ENCODE assay signal across 39 mouse cellular contexts in genomic region chr16:16849196-16849595, GRCm38 (mm10). TPM values are rescaled to one million over a fixed set of nuclear protein-coding genes. Genes with fewer than 3 reads are reported as not detected.
DNase-seq lines count a peak whose midpoint lies in the region; ATAC-seq and TF ChIP-seq lines count a peak whose summit lies in the region.
"Had no signal": no experiment of that assay in that cellular context is flagged by ENCODE, and none has a peak within 500 bp of the region (broad histone marks: within the 10 kb centered on the region; RNA-seq: fewer than 3 reads in every experiment).

No protein-coding gene starts in this region.

- no peak overlapping the region for H3K4me3 ChIP-seq in kidney, postnatal 0 days (replicated peaks; ENCODE audit: low read depth, low read length)
- no peak overlapping the region for H3K4me3 ChIP-seq in MEL (ENCODE audit: control insufficient read depth in 1 of 2, insufficient read depth in 1 of 2, low read depth in 2 of 2, low read length in 2 of 2)
- H3K4me3 ChIP-seq in stomach, postnatal 0 days (ENCODE audit: low read depth, low read length) = no peak overlapping the region
- H3K4me3 ChIP-seq in forebrain, embryonic 10.5 days = no peak overlapping the region
- H3K4me3 ChIP-seq: embryonic facial prominence, embryonic 10.5 days; embryonic facial prominence, embryonic 15.5 days; forebrain, embryonic 13.5 days; intestine, embryonic 15.5 days; limb, embryonic 12.5 days; midbrain, embryonic 13.5 days; stomach, embryonic 15.5 days had no signal

- no peak overlapping the region for H3K27ac ChIP-seq in kidney, postnatal 0 days
- no peak overlapping the region for H3K27ac ChIP-seq in MEL (ENCODE audit: control insufficient read depth, low read depth, low read length)
- H3K27ac ChIP-seq in stomach, postnatal 0 days (replicated peaks) = no peak overlapping the region
- no peak overlapping the region for H3K27ac ChIP-seq in forebrain, embryonic 10.5 days
- H3K27ac ChIP-seq: embryonic facial prominence, embryonic 10.5 days; embryonic facial prominence, embryonic 15.5 days; forebrain, embryonic 13.5 days; intestine, embryonic 15.5 days; limb, embryonic 12.5 days; macrophage; midbrain, embryonic 13.5 days; stomach, embryonic 15.5 days had no signal

- H3K4me2 ChIP-seq in kidney, postnatal 0 days (ENCODE audit: low read length) = no peak overlapping the region
- H3K4me2 ChIP-seq in stomach, postnatal 0 days (replicated peaks; ENCODE audit: low read depth) = no peak overlapping the region
- H3K4me2 ChIP-seq: embryonic facial prominence, embryonic 15.5 days; forebrain, embryonic 13.5 days; intestine, embryonic 15.5 days; limb, embryonic 12.5 days; liver, embryonic 11.5 days; midbrain, embryonic 13.5 days; stomach, embryonic 15.5 days had no signal

- no peak for ATAC-seq in kidney, postnatal 0 days (replicated peaks; ENCODE audit: low FRiP score, low read depth)
- ATAC-seq in stomach, postnatal 0 days (ENCODE audit: low FRiP score, low TSS enrichment) = no peak
- ATAC-seq: activated CD4-positive, CD25-positive, alpha-beta regulatory T cell, adult 4 months; forebrain, embryonic 13.5 days; hindbrain, embryonic 16.5 days; intestine, embryonic 15.5 days; midbrain, embryonic 13.5 days had no signal

- no peak; the same call in 1 of the 2 replicates for TF ChIP-seq RAD21 in MEL (IDR thresholded peaks at IDR 0.05; ENCODE audit: low read depth, low read length)

- no peaks in the 10 kb centered on the region for H3K9me3 ChIP-seq in kidney, postnatal 0 days (replicated peaks; ENCODE audit: low read length)
- H3K9me3 ChIP-seq in MEL (replicated peaks; ENCODE audit: insufficient read depth, low read length) = no peaks in the 10 kb centered on the region
- no peaks in the 10 kb centered on the region for H3K9me3 ChIP-seq in stomach, postnatal 0 days (ENCODE audit: control insufficient read depth, low read length)
- H3K9me3 ChIP-seq in forebrain, embryonic 10.5 days = 0 out of 2 replicates have a peak, but pooled peaks cover 8% of the 10 kb centered on the region
- H3K9me3 ChIP-seq: embryonic facial prominence, embryonic 15.5 days; forebrain, embryonic 13.5 days; intestine, embryonic 15.5 days; midbrain, embryonic 13.5 days; stomach, embryonic 15.5 days had no signal

- TF ChIP-seq CTCF in kidney, postnatal 0 days (IDR thresholded peaks at IDR 0.05; ENCODE audit: low read depth) = peak; percentile 34; the same call in 1 of the 2 replicates
- TF ChIP-seq CTCF in MEL (IDR thresholded peaks at IDR 0.05 in 2 of 3, conservative IDR thresholded peaks at IDR 0.05 in 1 of 3; ENCODE audit: control insufficient read depth in 1 of 3, insufficient read depth in 1 of 3, low read depth in 2 of 3, low read length in 3 of 3, poor library complexity in 1 of 3, severe bottlenecking in 1 of 3) = peak in 1 of 3 experiments; percentile 28; a peak in 2 of 6 replicates
- peak; percentile 24; the same call in 1 of the 2 replicates for TF ChIP-seq CTCF in stomach, postnatal 0 days (IDR thresholded peaks at IDR 0.05; ENCODE audit: low read depth)

- no peak for TF ChIP-seq POLR2A in MEL (IDR thresholded peaks at IDR 0.05; ENCODE audit: control insufficient read depth in 1 of 2, insufficient read depth in 1 of 2, low read depth in 1 of 2, low read length in 2 of 2, poor library complexity in 1 of 2)

- no peak overlapping the region for H3K9ac ChIP-seq in kidney, postnatal 0 days (ENCODE audit: low read depth, low read length)
- no peak overlapping the region for H3K9ac ChIP-seq in MEL (ENCODE audit: control insufficient read depth, low read depth, low read length, poor library complexity, severe bottlenecking)
- no peak overlapping the region for H3K9ac ChIP-seq in stomach, postnatal 0 days (ENCODE audit: low read length)
- H3K9ac ChIP-seq: embryonic facial prominence, embryonic 15.5 days; forebrain, embryonic 13.5 days; intestine, embryonic 15.5 days; limb, embryonic 12.5 days; midbrain, embryonic 13.5 days; stomach, embryonic 15.5 days had no signal

- no peak for DNase-seq in kidney, postnatal 0 days (ENCODE audit: low spot score)
- DNase-seq in kidney, postnatal 14 days = no peak
- peak; percentile 1 for DNase-seq in thymus, postnatal 0 days (ENCODE audit: low spot score)
- DNase-seq in thymus, postnatal 10 days (ENCODE audit: low spot score in 2 of 2) = no peak
- DNase-seq in MEL (ENCODE audit: low read depth, low spot score) = peak; percentile 29
- DNase-seq in stomach, postnatal 0 days (ENCODE audit: low spot score) = no peak
- DNase-seq in ovary, postnatal 10 days (ENCODE audit: low spot score) = no peak
- no peak for DNase-seq in forebrain, embryonic 10.5 days (ENCODE audit: extremely low spot score, low spot score)
- DNase-seq: adrenal gland, adult 8-10 months; cerebellum, adult 2 months; cerebellum, postnatal 25 days; gastrocnemius, postnatal 10 days; heart, postnatal 14 days; kidney, adult 8-10 months; kidney, postnatal 25 days; layer of hippocampus, postnatal 36 days; retina, postnatal 1 day; right cerebral cortex, postnatal 25 days; thymus, adult 18-20 months; thymus, postnatal 4 days had no signal

- H3K36me3 ChIP-seq in kidney, postnatal 0 days (ENCODE audit: insufficient read depth, low read length) = no peaks in the 10 kb centered on the region
- H3K36me3 ChIP-seq in MEL (ENCODE audit: control insufficient read depth in 1 of 2, insufficient read depth in 2 of 2, low read length in 2 of 2) = no peaks in the 10 kb centered on the region
- H3K36me3 ChIP-seq in stomach, postnatal 0 days (ENCODE audit: control insufficient read depth, insufficient read depth, low read length) = no peaks in the 10 kb centered on the region
- no peaks in the 10 kb centered on the region for H3K36me3 ChIP-seq in forebrain, embryonic 10.5 days (replicated peaks)
- H3K36me3 ChIP-seq: embryonic facial prominence, embryonic 10.5 days; embryonic facial prominence, embryonic 15.5 days; intestine, embryonic 15.5 days; limb, embryonic 12.5 days; midbrain, embryonic 13.5 days; stomach, embryonic 15.5 days had no signal

- no peak for TF ChIP-seq EP300 in MEL (IDR thresholded peaks at IDR 0.05; ENCODE audit: low read depth in 1 of 2, low read length in 2 of 2)
- TF ChIP-seq EP300 in stomach, postnatal 0 days (optimal IDR thresholded peaks at IDR 0.05) = no peak

- H3K27me3 ChIP-seq in kidney, postnatal 0 days (ENCODE audit: insufficient read depth, low read length) = no peaks in the 10 kb centered on the region
- no peaks in the 10 kb centered on the region for H3K27me3 ChIP-seq in MEL (ENCODE audit: control insufficient read depth in 1 of 2, insufficient read depth in 2 of 2, low read length in 2 of 2)
- H3K27me3 ChIP-seq in stomach, postnatal 0 days (ENCODE audit: control insufficient read depth, insufficient read depth, low read length) = no peaks in the 10 kb centered on the region
- H3K27me3 ChIP-seq in forebrain, embryonic 10.5 days (ENCODE audit: poor library complexity, severe bottlenecking) = no peaks in the 10 kb centered on the region
- H3K27me3 ChIP-seq: embryonic facial prominence, embryonic 15.5 days; forebrain, embryonic 13.5 days; intestine, embryonic 15.5 days; limb, embryonic 12.5 days; midbrain, embryonic 13.5 days; stomach, embryonic 15.5 days had no signal

- H3K79me2 ChIP-seq in MEL (ENCODE audit: control insufficient read depth, insufficient read depth, low read length, poor library complexity) = no peaks in the 10 kb centered on the region

- H3K4me1 ChIP-seq in kidney, postnatal 0 days (replicated peaks; ENCODE audit: insufficient read depth, low read length) = no peaks in the 10 kb centered on the region
- no peaks in the 10 kb centered on the region for H3K4me1 ChIP-seq in MEL (ENCODE audit: control insufficient read depth in 1 of 2, insufficient read depth in 2 of 2, low read length in 2 of 2)
- H3K4me1 ChIP-seq in stomach, postnatal 0 days (replicated peaks; ENCODE audit: control insufficient read depth, insufficient read depth) = no peaks in the 10 kb centered on the region
- no peaks in the 10 kb centered on the region for H3K4me1 ChIP-seq in forebrain, embryonic 10.5 days
- H3K4me1 ChIP-seq: embryonic facial prominence, embryonic 10.5 days; embryonic facial prominence, embryonic 15.5 days; forebrain, embryonic 13.5 days; intestine, embryonic 15.5 days; limb, embryonic 12.5 days; midbrain, embryonic 13.5 days; stomach, embryonic 15.5 days had no signal

RNA-seq across cellular contexts. Expression of gene Igll1, which starts 14.6 kb away (rescaled TPM):
- polyA plus RNA-seq in kidney, postnatal 0 days (2015; fragmentation: Nextera tagmentation; extraction: Ambion mirVana) = 0.24 and 0.32 TPM in 2 replicates
- polyA plus RNA-seq in thymus, postnatal 0 days (2015; fragmentation: Nextera tagmentation; extraction: Ambion mirVana) = 0.62 and 0.64 TPM in 2 replicates
- total RNA-seq in MEL (2012; rRNA removed) = not detected in 2 replicates
- not detected for polyA plus RNA-seq in MEL (2012; ENCODE audit: insufficient read depth in 1 of 2, insufficient read length in 2 of 2, low read depth in 1 of 2, low replicate concordance in 2 of 2, missing spikeins in 1 of 2)
- polyA plus RNA-seq in stomach, postnatal 0 days (2015; fragmentation: Nextera tagmentation; extraction: Ambion mirVana) = 0.19 TPM in 1 of 2 replicates, not detected in the other
- 0.20 TPM in 1 of 2 replicates, not detected in the other for polyA plus RNA-seq in forebrain, embryonic 10.5 days (2016; fragmentation: Nextera tagmentation; extraction: Ambion mirVana)
- total RNA-seq: adrenal gland, adult 8-10 months; adrenal gland, postnatal 4 days; heart, postnatal 14 days; layer of hippocampus, adult 8-10 months; layer of hippocampus, postnatal 36 days; left cerebral cortex, postnatal 10 days had no signal
- polyA plus RNA-seq: C2C12; cerebellum, adult 2 months; embryonic facial prominence, embryonic 10.5 days; heart, embryonic 14.5 days; hindbrain, embryonic 11.5 days; hindbrain, embryonic 16.5 days; liver, embryonic 11.5 days; macrophage; neural tube, embryonic 14.5 days had no signal

RNA-seq across cellular contexts. Expression of gene Spag6l, which starts 19.9 kb away (rescaled TPM):
- 1.1 and 1.5 TPM in 2 replicates for polyA plus RNA-seq in kidney, postnatal 0 days (2015; fragmentation: Nextera tagmentation; extraction: Ambion mirVana)
- polyA plus RNA-seq in thymus, postnatal 0 days (2015; fragmentation: Nextera tagmentation; extraction: Ambion mirVana) = 0.29 and 0.62 TPM in 2 replicates
- total RNA-seq in MEL (2012; rRNA removed) = not detected in 2 replicates
- polyA plus RNA-seq in MEL (2012; ENCODE audit: insufficient read depth in 1 of 2, insufficient read length in 2 of 2, low read depth in 1 of 2, low replicate concordance in 2 of 2, missing spikeins in 1 of 2) = not detected
- 0.17 and 0.45 TPM in 2 replicates for polyA plus RNA-seq in stomach, postnatal 0 days (2015; fragmentation: Nextera tagmentation; extraction: Ambion mirVana)
- polyA plus RNA-seq in forebrain, embryonic 10.5 days (2016; fragmentation: Nextera tagmentation; extraction: Ambion mirVana) = 0.71 and 1.5 TPM in 2 replicates
- total RNA-seq: gastrocnemius, postnatal 10 days had no signal
- polyA plus RNA-seq: C2C12; liver, embryonic 11.5 days; liver, embryonic 16.5 days; macrophage had no signal

RNA-seq across cellular contexts. Expression of gene Top3b, which starts 21.3 kb away (rescaled TPM):
- polyA plus RNA-seq in kidney, postnatal 0 days (2015; fragmentation: Nextera tagmentation; extraction: Ambion mirVana) = 66.4 and 68.0 TPM in 2 replicates
- 53.2 and 59.6 TPM in 2 replicates for polyA plus RNA-seq in thymus, postnatal 0 days (2015; fragmentation: Nextera tagmentation; extraction: Ambion mirVana)
- 49.9 and 50.5 TPM in 2 replicates for total RNA-seq in MEL (2012; rRNA removed)
- polyA plus RNA-seq in MEL (2012; ENCODE audit: insufficient read depth in 1 of 2, insufficient read length in 2 of 2, low read depth in 1 of 2, low replicate concordance in 2 of 2, missing spikeins in 1 of 2) = 10 to 100 TPM in 1 of 2 experiments, not detected in 1; 93.2 TPM
- 29.4 and 33.6 TPM in 2 replicates for polyA plus RNA-seq in stomach, postnatal 0 days (2015; fragmentation: Nextera tagmentation; extraction: Ambion mirVana)
- polyA plus RNA-seq in forebrain, embryonic 10.5 days (2016; fragmentation: Nextera tagmentation; extraction: Ambion mirVana) = 66.8 and 73.7 TPM in 2 replicates

RNA-seq across cellular contexts. Expression of gene Vpreb1, which starts 21.4 kb away (rescaled TPM):
- polyA plus RNA-seq in kidney, postnatal 0 days (2015; fragmentation: Nextera tagmentation; extraction: Ambion mirVana) = 2.1 and 2.5 TPM in 2 replicates
- polyA plus RNA-seq in thymus, postnatal 0 days (2015; fragmentation: Nextera tagmentation; extraction: Ambion mirVana) = 6.3 and 7.3 TPM in 2 replicates
- not detected in 2 replicates for total RNA-seq in MEL (2012; rRNA removed)
- polyA plus RNA-seq in MEL (2012; ENCODE audit: insufficient read depth in 1 of 2, insufficient read length in 2 of 2, low read depth in 1 of 2, low replicate concordance in 2 of 2, missing spikeins in 1 of 2) = under 1 TPM in 1 of 2 experiments, not detected in 1; 0.33 TPM
- 0.91 and 1.1 TPM in 2 replicates for polyA plus RNA-seq in stomach, postnatal 0 days (2015; fragmentation: Nextera tagmentation; extraction: Ambion mirVana)
- 0.68 and 1.7 TPM in 2 replicates for polyA plus RNA-seq in forebrain, embryonic 10.5 days (2016; fragmentation: Nextera tagmentation; extraction: Ambion mirVana)
- total RNA-seq: left cerebral cortex, postnatal 10 days had no signal
- polyA plus RNA-seq: cerebellum, adult 2 months; macrophage; neural tube, embryonic 14.5 days had no signal

RNA-seq across cellular contexts. Expression of gene Ppm1f, which starts 47.1 kb away (rescaled TPM):
- 15.1 and 17.4 TPM in 2 replicates for polyA plus RNA-seq in kidney, postnatal 0 days (2015; fragmentation: Nextera tagmentation; extraction: Ambion mirVana)
- polyA plus RNA-seq in thymus, postnatal 0 days (2015; fragmentation: Nextera tagmentation; extraction: Ambion mirVana) = 18.1 and 19.8 TPM in 2 replicates
- total RNA-seq in MEL (2012; rRNA removed) = 28.6 and 30.6 TPM in 2 replicates
- polyA plus RNA-seq in MEL (2012; ENCODE audit: insufficient read depth in 1 of 2, insufficient read length in 2 of 2, low read depth in 1 of 2, low replicate concordance in 2 of 2, missing spikeins in 1 of 2) = 10 to 100 TPM in 1 of 2 experiments, not detected in 1; 28.3 TPM
- 5.5 and 6.0 TPM in 2 replicates for polyA plus RNA-seq in stomach, postnatal 0 days (2015; fragmentation: Nextera tagmentation; extraction: Ambion mirVana)
- 29.0 and 29.6 TPM in 2 replicates for polyA plus RNA-seq in forebrain, embryonic 10.5 days (2016; fragmentation: Nextera tagmentation; extraction: Ambion mirVana)

Comparison
In these comparisons a context has a peak if more than half of its experiments do, and no peak if none do; other contexts are left out.
1. DNase-seq: peak in thymus, postnatal 0 days (single experiment) and MEL (single experiment); none in kidney, postnatal 0 days (single experiment), kidney, postnatal 14 days (single experiment), thymus, postnatal 10 days (0 of 2), stomach, postnatal 0 days (single experiment), ovary, postnatal 10 days (single experiment) and forebrain, embryonic 10.5 days (single experiment).